Mouse (Mus musculus) embryo, embryonic 11 days (tissue): Measurements from ENCODE around the gene Pld4.
"Not testable (repeated sequence)": the region's sequence is repeated elsewhere in the genome, so short reads cannot be mapped to it uniquely, and the experiment has no call there.

Source experiments
- DNase-seq: peaks from one replicate; pipeline ENCODE4 v3.0.0-alpha.2; 2015

Pld4 gene

GRCm38 (mm10) chr12:112804046-112804445 lies 43.6 kb downstream of the Pld4 start:
- no peak for DNase-seq

GRCm38 (mm10) chr12:112806044-112806443 lies 45.6 kb downstream of the Pld4 start:
- DNase-seq, result no peak

DNA sequence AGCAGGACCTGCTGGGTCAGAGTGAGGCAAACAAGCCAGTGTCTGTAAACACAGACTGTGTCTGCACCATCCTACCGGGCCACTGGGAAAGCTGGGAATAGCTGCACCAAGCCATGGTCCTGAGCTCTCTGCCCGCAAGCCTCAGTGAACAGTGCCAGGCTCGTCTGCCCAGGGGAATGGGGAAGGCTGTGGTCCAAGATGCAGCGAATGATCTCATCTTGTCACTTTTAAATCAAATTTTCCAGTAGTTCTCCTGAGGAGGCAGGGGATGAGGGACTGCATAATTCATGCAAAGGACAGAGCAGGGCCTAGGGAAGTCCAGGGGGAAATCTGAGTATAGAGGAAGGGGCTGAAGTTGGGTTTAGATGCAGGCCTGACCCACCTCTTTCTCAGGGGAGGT lies 47.3 kb downstream of the Pld4 start:
- no peak for DNase-seq

- no peak for DNase-seq
These were observed 47.7 kb downstream of the Pld4 start for GRCm38 (mm10) chr12:112808212-112808586.

DNA sequence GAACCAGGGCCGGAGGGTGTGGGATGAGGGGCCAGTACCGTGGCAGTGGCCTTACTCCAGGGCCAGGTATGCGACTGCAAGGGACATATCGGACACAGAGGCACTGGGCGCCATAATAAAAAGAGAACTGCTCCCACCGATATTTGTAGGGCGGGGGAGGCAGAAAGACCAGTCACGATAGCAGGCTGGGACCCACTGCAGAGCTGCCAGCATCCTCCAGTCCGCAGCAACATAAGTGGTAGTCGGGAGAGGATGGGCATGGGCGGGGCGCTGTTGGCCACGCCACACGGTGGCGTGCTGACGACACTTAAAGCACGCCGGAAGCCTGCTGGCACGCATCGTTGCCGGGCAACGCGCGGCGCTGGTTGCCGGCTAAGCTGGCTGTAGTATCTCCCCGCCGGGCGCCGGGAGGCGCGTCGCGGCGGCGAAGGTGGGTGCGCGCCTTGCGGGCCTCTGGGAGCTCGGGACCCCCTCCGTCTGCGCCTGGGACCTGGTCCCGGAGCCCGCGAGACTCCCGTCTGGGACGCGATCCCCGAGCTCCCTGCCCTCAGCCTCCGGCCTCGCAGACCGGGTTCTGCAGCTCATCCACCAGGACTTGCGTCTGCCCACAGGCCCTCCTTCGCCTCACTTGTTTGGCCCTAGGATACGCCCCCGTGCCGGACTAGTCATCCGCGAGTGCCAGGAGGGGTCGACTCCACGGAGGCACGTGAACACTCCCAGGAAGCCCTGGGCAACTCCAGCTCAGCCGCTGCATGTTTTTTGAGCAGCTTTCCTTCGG lies 48.3 kb downstream of the Pld4 start, which contains the start of gene Clba1:
Gene Clba1 (plus strand): TSS at position 351 of the 778 bp plus-strand sequence.
- peak; percentile 97 for DNase-seq

- no peak for DNase-seq
These were observed 49.2 kb downstream of the Pld4 start for GRCm38 (mm10) chr12:112809641-112810040.

DNA sequence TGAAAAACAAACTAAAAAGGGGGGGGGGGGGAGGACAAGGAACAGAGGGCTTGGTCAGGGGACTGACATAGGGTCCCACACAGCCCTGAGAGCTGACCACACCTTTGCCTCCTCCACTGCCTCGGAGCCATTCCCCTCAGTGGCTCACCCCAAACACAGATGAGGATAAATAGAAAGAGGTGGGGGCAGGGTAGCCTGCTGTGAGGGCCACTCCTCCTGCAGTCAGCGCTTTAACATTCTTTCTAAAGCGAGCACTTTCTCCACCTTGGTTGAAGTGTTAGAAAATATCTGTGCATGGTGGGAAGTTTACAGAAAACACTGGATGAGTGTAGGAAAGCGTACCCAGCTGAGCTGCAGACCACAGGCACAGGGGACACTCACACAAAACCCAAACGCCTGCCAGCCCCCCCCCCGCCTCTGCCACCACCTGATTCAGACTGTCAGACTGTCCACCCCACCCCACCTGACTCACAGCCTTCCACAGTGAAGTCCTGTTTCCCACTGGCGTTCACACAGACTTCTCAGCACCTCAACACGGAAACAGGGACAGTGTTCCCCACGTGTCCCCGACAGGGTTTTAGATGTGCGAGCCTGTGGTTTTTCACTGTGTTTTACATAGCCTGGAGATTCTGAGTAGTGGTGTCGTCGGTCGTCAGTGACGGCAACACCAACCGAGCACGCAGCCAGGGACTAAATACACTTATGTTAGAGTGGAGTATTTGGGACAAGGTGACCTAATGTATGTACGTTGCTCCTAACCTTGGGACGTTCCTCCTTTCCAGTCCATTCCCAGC lies 49.8 kb downstream of the Pld4 start:
- DNase-seq, result no peak

DNA sequence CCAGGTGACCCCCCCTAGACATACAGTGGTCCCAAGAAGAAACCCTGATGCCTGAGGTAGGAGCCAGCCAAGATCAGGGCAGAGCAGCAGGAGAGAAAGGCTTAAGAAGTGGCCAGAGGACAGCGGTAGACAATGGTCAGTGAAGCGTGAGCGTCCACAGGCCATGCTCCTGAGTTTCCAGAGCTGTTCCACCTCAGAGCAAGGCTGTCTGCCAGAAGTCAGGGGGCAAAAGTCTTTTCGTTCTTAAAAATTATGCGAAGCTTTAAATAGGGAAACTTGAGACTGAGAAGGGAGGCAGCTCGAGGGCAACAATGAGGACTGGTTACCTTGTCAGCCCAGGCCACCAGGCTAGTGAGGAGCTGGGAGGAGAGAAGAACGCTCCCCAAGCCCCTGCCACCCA lies 52.9 kb downstream of the Pld4 start:
- DNase-seq, result no peak

- no peak for DNase-seq
These were observed 54.4 kb downstream of the Pld4 start for GRCm38 (mm10) chr12:112814682-112815470.

DNA sequence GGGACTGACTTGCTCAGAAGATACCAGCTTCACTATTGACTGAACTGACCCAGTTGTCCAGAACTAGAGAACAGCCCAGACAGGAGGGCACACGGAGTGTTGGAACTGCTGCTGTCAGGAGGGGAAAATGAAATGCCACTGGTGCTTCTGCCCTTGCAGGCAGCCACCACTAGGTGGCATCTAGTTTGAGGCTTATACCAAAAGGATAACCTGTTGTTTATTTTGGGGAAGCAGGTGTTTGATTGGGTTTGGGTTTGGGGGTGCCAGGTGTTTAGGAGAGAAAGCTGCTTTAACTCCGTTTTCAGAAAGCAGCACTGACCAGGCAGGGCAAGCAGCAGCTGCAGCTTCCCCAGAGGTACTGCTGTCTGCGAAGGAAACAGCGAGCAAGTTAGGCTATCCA lies 55.8 kb downstream of the Pld4 start:
- peak; percentile 69 for DNase-seq

DNA sequence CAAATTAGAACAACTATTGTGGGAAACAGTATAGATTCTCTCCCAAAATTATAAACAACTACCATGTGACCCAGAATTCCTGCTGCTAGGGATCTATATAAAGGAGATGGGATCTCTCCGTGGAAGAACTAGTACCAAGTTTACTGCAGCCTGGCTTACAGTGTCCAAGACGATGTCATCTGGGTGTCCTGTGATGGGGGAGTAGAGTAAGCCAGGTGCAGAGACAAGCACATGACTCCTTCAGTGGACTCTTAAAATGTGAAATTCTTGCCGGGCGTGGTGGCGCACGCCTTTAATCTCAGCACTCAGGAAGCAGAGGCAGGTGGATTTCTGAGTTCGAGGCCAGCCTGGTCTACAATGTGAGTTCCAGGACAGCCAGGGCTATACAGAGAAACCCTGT lies 56.4 kb downstream of the Pld4 start:
- not testable (repeated sequence) for DNase-seq
